Mouse (Mus musculus) lung, adult 10 weeks (tissue): ENCODE results near the gene Lmbrd2. TPM values are rescaled to one million over a fixed set of nuclear protein-coding genes. Genes with fewer than 3 reads are reported as not detected.

ENCODE experiments used
- polyA plus RNA-seq: library from polyadenylated mRNA; stranded (reverse); fragments of 350-450 nt; fragmentation: Illumina TruSeq; extraction: RNeasy Lipid Tissue Mini Kit (QIAGEN cat#74804); gene quantifications from one replicate; pipeline ENCODE4 v1.2.3, GENCODE M21; 2014; ENCODE audit warnings: low read depth, low replicate concordance; ENCODE audit not compliant: insufficient read depth

The Lmbrd2 gene
- 5.0 TPM for polyA plus RNA-seq

GRCm38 (mm10) chr15:9140252-9140680 lies at the start of gene Lmbrd2:
Gene Lmbrd2, plus strand, starts transcription at chr15:9140550.

GRCm38 (mm10) chr15:9155325-9155724 lies 15.0 kb downstream of the Lmbrd2 start, which contains the start of gene Skp2:
Gene Skp2, minus strand, starts transcription at chr15:9155425.

Other genes with a start within 250 kb of the Lmbrd2 start
- gene Ranbp3l, start 172.6 kb upstream of the Lmbrd2 start, polyA plus RNA-seq: not detected
- 10.3 TPM for gene Nadk2, start 69.3 kb upstream of the Lmbrd2 start, polyA plus RNA-seq
- 1.3 TPM for gene Skp2, start 14.9 kb downstream of the Lmbrd2 start, polyA plus RNA-seq
- gene Ugt3a1, start 136.3 kb downstream of the Lmbrd2 start, polyA plus RNA-seq: not detected
- not detected for gene Ugt3a2, start 195.0 kb downstream of the Lmbrd2 start, polyA plus RNA-seq